Comparison of ENCODE assay signal across 20 mouse cellular contexts in the genomic region with DNA sequence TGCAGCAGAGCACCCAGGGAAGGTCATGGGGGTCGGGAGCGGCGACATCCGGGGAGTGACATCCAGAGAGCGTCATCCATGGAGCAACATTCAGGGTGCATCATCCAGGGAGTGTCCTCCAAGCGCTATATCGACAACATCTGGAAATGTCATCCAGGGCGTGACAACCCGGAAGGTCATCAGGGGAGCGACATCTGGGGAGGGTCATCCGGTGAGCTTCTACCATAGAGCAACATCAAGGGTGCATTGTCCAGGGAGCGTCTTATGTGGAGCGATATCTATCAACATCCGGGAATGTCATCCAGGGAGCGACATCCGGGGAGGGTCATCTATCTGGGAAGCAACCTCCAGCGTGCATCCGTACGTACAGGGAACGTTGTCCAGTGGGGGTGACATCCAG.
"Had no signal": no experiment of that assay in that cellular context is flagged by ENCODE, and none has a peak within 500 bp of the region (broad histone marks: within the 10 kb centered on the region; RNA-seq: fewer than 3 reads in every experiment).

No protein-coding gene starts in this region.

- H3K9me3 ChIP-seq: liver, embryonic 13.5 days; stomach, embryonic 15.5 days had no signal

- H3K9ac ChIP-seq: liver, embryonic 13.5 days; midbrain, embryonic 13.5 days; neural tube, embryonic 13.5 days; stomach, embryonic 15.5 days had no signal

- H3K27me3 ChIP-seq: liver, embryonic 13.5 days; midbrain, embryonic 13.5 days; neural tube, embryonic 13.5 days; stomach, embryonic 15.5 days had no signal

- H3K4me1 ChIP-seq: liver, embryonic 13.5 days; midbrain, embryonic 10.5 days; midbrain, embryonic 13.5 days; neural tube, embryonic 13.5 days; stomach, embryonic 15.5 days had no signal

- H3K4me2 ChIP-seq: liver, embryonic 13.5 days; midbrain, embryonic 13.5 days; neural tube, embryonic 13.5 days; stomach, embryonic 15.5 days had no signal

- H3K4me3 ChIP-seq: layer of hippocampus, adult 2 months; left cerebral cortex, adult 2 months; liver, embryonic 13.5 days; midbrain, embryonic 10.5 days; midbrain, embryonic 13.5 days; myocyte; neural tube, embryonic 13.5 days; stomach, embryonic 15.5 days had no signal

- H3K36me3 ChIP-seq: liver, embryonic 13.5 days; midbrain, embryonic 10.5 days; midbrain, embryonic 13.5 days; neural tube, embryonic 13.5 days; stomach, embryonic 15.5 days had no signal

- ATAC-seq: midbrain, embryonic 13.5 days; midbrain, embryonic 16.5 days had no signal

- DNase-seq: layer of hippocampus, postnatal 36 days; liver, embryonic 13.5 days; lung, adult 2 months; lung, postnatal 14 days; lung, postnatal 4 days; retina, postnatal 1 day; right cerebral cortex, postnatal 25 days; spleen, adult 18-20 months; thymus, adult 2 months; thymus, postnatal 14 days; thymus, postnatal 4 days had no signal

- H3K27ac ChIP-seq: kidney, postnatal 0 days; layer of hippocampus, adult 2 months; left cerebral cortex, adult 2 months; liver, embryonic 13.5 days; midbrain, embryonic 10.5 days; midbrain, embryonic 13.5 days; neural tube, embryonic 13.5 days; stomach, embryonic 15.5 days had no signal
